Mouse (Mus musculus) limb, embryonic 15.5 days (tissue): Measurements from ENCODE around the gene Akr1b8. TPM values are rescaled to one million over a fixed set of nuclear protein-coding genes. Genes with fewer than 3 reads are reported as not detected.
A peak's percentile ranks its signal among the peaks of the same experiment; 100 is the strongest.

Experiments
- ATAC-seq: fragments of 200-750 bp; cut with Nextera tagmentation; 2 replicates; pipeline ENCODE4 v1.8.0; 2017; ENCODE audit warnings: low read depth, moderate TSS enrichment; ENCODE audit not compliant: insufficient number of reproducible peaks, low FRiP score, low TSS enrichment
- H3K27ac ChIP-seq: fragments of 300-500 bp; sonication (generic); 2 replicates; pipeline ENCODE4 v1.5.1; 2015; ENCODE audit warnings: moderate library complexity, mild to moderate bottlenecking, inconsistent platforms
- H3K27me3 ChIP-seq: fragments of 300-500 bp; sonication (generic); 2 replicates; pipeline ENCODE4 v1.6.1; 2015; ENCODE audit warnings: inconsistent platforms
- H3K36me3 ChIP-seq: fragments of 300-500 bp; sonication (generic); 2 replicates; pipeline ENCODE4 v1.6.1; 2015; ENCODE audit warnings: inconsistent platforms
- H3K4me1 ChIP-seq: fragments of 300-500 bp; sonication (generic); 2 replicates; pipeline ENCODE4 v1.6.1; 2015; ENCODE audit warnings: inconsistent platforms
- H3K4me2 ChIP-seq: fragments of 300-500 bp; sonication (generic); 2 replicates; pipeline ENCODE4 v1.6.1; 2015; ENCODE audit warnings: mild to moderate bottlenecking, inconsistent platforms
- H3K4me3 ChIP-seq: fragments of 300-500 bp; sonication (generic); 2 replicates; pipeline ENCODE4 v1.5.1; 2015; ENCODE audit warnings: mild to moderate bottlenecking, inconsistent platforms
- H3K9ac ChIP-seq: fragments of 300-500 bp; sonication (generic); 2 replicates; pipeline ENCODE4 v1.6.1; 2015; ENCODE audit warnings: inconsistent platforms
- H3K9me3 ChIP-seq: fragments of 300-500 bp; sonication (generic); 2 replicates; pipeline ENCODE4 v1.6.1; 2016; ENCODE audit warnings: inconsistent platforms
- WGBS: fragments of 180-500 bp; shearing (Covaris S2); methylation state at CpG from one replicate; pipeline ENCODE4 v1.1.7; 2015; 5-methylcytosine and 5-hydroxymethylcytosine counted together
- polyA plus RNA-seq: library from polyadenylated mRNA; unstranded; fragments of >200 nt; fragmentation: Nextera tagmentation; extraction: Ambion mirVana; gene quantifications from 2 replicates; pipeline ENCODE4 v1.2.1, GENCODE M21; 2015

Akr1b8 gene
- polyA plus RNA-seq = 5.7 and 6.7 TPM in 2 replicates

DNA sequence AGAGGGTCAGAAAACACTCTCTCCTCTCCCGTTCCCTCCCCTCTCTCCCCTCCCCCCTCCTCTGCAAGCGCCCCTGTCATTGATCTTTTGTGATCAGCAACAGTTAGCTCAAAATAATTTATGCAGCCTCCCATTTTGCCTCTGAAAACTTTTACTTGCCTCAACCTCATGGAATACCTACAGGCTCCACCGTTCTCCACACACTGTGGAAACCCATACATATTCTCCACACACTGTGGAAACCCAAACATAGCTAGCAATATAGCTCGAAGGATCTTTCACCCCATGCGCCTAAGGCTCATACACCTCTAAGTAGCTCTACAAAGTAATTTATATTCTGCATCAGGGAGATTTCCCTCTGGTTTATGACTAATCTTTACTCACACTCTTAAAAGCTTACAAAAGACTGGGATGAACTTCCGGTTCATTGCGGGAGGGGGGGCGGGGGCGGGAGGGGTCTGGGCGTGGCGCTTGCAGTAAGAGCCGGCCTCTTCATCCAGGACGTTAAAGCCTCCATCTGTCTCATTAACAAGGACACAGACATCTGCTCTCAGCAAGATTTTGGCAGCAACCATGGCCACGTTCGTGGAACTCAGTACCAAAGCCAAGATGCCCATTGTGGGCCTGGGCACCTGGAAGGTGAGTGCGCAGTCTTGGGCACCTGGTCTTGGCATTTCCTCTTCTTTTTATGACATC is at the start of gene Akr1b8:
Gene Akr1b8, plus strand, starts transcription at position 462 of the 696 bp plus-strand sequence.
- peak; percentile 21; the same call in 1 of the 2 replicates for ATAC-seq
- no peaks in the 10 kb centered on the region for H3K36me3 ChIP-seq
- WGBS = 11% methylated on average over 16 of the region's 16 CpGs

DNA sequence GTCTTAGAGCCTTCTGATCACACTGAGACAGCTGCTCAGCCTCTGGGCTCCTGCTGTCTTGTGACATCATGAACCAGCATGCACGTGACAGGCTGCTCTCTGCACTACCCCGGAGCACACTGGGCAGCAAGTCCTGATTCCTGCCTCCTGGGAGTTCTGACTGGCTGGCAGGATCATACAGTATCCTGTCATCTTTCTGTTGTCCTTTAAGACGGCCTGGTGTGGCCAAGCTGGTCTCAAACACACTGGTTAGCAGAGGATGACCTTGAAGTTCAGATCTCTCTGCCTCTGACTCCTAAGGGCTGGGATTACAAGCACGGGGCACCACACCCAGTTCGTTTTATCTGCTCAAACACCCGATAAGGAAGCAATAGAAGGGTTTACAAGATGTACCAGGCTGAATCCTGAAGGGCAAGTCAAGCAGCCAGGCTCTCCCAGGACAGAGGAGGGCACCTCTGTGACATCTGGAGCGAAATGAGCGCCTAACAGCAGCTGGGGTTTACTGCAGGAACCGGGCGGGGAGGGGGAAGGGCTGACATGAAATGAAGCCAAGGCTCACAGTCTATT is 49.2 kb upstream of the Akr1b8 start:
- 66% methylated on average over 10 of the region's 10 CpGs for WGBS
- H3K9me3 ChIP-seq = no peaks in the 10 kb centered on the region
- no peak overlapping the region for H3K9ac ChIP-seq
- H3K4me1 ChIP-seq = no peaks in the 10 kb centered on the region
- H3K4me3 ChIP-seq = no peak overlapping the region
- H3K4me2 ChIP-seq = no peak overlapping the region
- H3K27me3 ChIP-seq = no peaks in the 10 kb centered on the region
- no peak overlapping the region; the same call in 1 of the 2 replicates for H3K27ac ChIP-seq
- peaks cover 41% of the 10 kb centered on the region for H3K36me3 ChIP-seq
- peak; percentile 50; the same call in 1 of the 2 replicates for ATAC-seq

More for the DNA sequence above, at the start of gene Akr1b8:
- Histone ChIP-seq H3K4me1 (peaks cover 14% of the 10 kb centered on the region; the same call in 1 of the 2 replicates), H3K27me3 (no peaks in the 10 kb centered on the region), H3K27ac (peak within 1 kb of the TSS; percentile 81), H3K9me3 (no peaks in the 10 kb centered on the region), H3K4me2 (peak within 1 kb of the TSS; percentile 45), H3K4me3 (peak within 1 kb of the TSS; percentile 22), H3K9ac (no peak within 1 kb of the TSS)

DNA sequence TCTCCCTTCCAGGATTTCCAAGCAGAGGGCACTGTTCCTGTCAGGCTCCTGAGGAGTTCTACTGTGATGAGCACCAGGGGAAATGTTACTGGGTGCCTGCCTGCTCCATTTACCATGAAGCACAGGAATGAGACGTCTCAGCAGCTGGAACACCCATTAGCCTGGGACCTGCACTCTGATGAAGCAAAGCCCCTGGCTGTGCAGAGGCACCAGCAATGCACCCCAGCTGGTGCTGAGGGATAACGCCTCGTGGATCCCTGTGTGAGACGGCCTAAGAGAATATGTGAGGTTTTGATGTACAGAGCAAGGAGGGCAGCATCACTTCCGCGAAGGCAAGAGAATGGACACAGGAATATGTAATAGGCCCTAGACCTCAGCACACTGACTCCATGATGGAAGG is 47.1 kb upstream of the Akr1b8 start:
- no peak overlapping the region for H3K4me2 ChIP-seq
- 88% methylated on average over 6 of the region's 6 CpGs for WGBS
- no peak for ATAC-seq
- no peak overlapping the region for H3K9ac ChIP-seq
- H3K27ac ChIP-seq = no peak overlapping the region
- no peaks in the 10 kb centered on the region for H3K4me1 ChIP-seq
- no peak overlapping the region for H3K4me3 ChIP-seq
- peaks cover 58% of the 10 kb centered on the region for H3K36me3 ChIP-seq
- H3K9me3 ChIP-seq = no peaks in the 10 kb centered on the region
- H3K27me3 ChIP-seq = no peaks in the 10 kb centered on the region

DNA sequence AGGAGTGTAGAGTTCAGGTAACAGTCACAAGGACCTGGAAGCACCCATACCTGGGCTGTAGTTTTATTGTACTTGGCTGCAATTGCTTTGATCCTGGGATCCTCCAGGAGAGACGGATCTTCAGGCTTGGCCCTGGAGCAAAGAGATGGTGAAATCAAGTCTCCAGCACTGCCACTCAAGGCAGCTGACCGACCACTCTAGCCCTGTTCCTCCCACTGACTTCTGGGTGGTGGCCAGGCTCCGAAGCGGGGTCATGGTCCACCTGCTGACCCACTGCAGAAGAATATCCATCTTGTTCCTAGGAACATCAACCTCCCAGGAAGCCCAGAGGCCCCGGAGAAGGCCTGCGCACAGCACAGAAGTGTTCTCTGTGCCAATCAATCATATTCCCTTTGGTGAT is 44.4 kb upstream of the Akr1b8 start:
- Histone ChIP-seq H3K9me3 (no peaks in the 10 kb centered on the region), H3K4me2 (no peak overlapping the region), H3K27me3 (no peaks in the 10 kb centered on the region), H3K9ac (no peak overlapping the region), H3K4me3 (no peak overlapping the region), H3K4me1 (no peaks in the 10 kb centered on the region), H3K36me3 (peaks cover 56% of the 10 kb centered on the region), H3K27ac (no peak overlapping the region)
- WGBS = 90% methylated on average over 6 of the region's 6 CpGs
- ATAC-seq = no peak

DNA sequence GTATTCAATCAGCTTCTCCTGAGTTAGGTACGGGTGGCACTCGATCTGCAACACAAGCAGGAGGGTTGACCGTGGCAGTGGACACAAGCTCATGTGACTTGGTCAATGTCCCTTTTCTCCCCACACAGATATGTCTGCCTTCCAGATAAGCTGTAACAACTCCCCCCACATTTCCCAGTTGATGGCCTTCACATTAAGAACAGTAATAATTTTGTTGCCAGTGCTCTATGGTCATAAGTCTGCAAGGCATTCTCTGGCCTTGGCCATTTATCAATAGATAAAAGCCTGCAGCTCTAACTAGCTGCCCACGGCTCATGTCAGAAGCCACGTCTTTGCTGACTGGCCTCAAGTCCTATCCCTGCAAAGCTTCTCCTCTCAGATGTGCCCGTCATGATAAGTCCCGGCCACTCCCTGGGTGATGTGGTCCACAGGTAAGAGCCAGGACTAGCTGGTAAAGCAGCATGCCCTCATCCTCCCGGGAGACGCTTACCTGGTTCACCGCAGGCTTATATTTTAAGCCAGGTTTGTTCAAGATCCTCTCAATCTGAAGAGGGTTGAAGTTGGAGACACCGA is 43.8 kb upstream of the Akr1b8 start:
- Histone ChIP-seq H3K36me3 (peaks cover 51% of the 10 kb centered on the region), H3K4me1 (no peaks in the 10 kb centered on the region), H3K27ac (no peak overlapping the region), H3K4me3 (no peak overlapping the region), H3K9me3 (no peaks in the 10 kb centered on the region), H3K27me3 (no peaks in the 10 kb centered on the region), H3K4me2 (no peak overlapping the region), H3K9ac (no peak overlapping the region)
- WGBS = 90% methylated on average over 11 of the region's 11 CpGs
- ATAC-seq = no peak

DNA sequence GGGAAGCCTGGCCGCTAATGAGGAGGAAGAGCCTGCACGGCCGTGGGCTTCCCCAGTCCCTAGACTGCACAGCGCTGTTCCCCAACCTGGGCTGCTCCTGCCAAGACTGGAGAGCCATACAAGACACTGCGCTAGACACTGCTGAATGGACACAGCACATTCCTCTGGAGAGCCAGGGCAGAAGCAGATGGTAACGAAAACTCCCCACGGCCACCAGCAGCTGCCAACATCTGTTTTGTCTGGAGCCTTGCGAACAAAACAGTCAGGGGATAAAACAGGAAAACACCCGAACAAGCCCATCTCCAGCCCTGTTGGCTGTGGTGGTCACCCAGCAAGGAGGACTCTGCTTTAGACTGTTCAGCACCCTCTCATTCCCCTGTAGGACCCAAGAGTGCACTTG is 40.5 kb upstream of the Akr1b8 start:
- Histone ChIP-seq H3K9me3 (no peaks in the 10 kb centered on the region), H3K9ac (no peak overlapping the region), H3K4me2 (no peak overlapping the region), H3K4me1 (peaks cover 10% of the 10 kb centered on the region), H3K27ac (no peak overlapping the region), H3K4me3 (no peak overlapping the region), H3K36me3 (peaks cover 34% of the 10 kb centered on the region), H3K27me3 (no peaks in the 10 kb centered on the region)
- WGBS = 71% methylated on average over 9 of the region's 9 CpGs
- ATAC-seq = no peak

DNA sequence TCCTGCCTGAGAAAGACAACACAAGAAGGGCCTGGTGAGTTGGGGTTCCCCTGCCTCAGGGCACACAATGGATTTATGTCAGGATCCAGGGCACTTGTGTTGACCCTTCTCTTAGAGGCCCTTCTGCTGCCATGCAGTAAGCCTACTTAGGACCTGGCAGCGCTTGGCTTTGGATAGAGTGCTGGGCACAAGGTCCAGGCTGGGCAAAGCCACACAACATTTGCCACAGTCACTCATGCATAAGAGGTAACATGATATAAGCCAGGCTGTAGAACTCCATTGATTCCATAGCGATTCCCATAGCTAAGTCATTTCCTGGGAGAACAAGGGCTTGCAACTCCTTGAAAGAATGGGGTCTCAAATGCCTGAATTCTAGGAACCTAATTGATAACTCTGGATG is 40.0 kb upstream of the Akr1b8 start:
- Histone ChIP-seq H3K9ac (no peak overlapping the region), H3K36me3 (peaks cover 29% of the 10 kb centered on the region), H3K4me3 (no peak overlapping the region), H3K27ac (no peak overlapping the region), H3K4me1 (peaks cover 10% of the 10 kb centered on the region), H3K9me3 (no peaks in the 10 kb centered on the region), H3K4me2 (no peak overlapping the region), H3K27me3 (no peaks in the 10 kb centered on the region)
- ATAC-seq = no peak
- WGBS = 92% methylated on average over 2 of the region's 2 CpGs

DNA sequence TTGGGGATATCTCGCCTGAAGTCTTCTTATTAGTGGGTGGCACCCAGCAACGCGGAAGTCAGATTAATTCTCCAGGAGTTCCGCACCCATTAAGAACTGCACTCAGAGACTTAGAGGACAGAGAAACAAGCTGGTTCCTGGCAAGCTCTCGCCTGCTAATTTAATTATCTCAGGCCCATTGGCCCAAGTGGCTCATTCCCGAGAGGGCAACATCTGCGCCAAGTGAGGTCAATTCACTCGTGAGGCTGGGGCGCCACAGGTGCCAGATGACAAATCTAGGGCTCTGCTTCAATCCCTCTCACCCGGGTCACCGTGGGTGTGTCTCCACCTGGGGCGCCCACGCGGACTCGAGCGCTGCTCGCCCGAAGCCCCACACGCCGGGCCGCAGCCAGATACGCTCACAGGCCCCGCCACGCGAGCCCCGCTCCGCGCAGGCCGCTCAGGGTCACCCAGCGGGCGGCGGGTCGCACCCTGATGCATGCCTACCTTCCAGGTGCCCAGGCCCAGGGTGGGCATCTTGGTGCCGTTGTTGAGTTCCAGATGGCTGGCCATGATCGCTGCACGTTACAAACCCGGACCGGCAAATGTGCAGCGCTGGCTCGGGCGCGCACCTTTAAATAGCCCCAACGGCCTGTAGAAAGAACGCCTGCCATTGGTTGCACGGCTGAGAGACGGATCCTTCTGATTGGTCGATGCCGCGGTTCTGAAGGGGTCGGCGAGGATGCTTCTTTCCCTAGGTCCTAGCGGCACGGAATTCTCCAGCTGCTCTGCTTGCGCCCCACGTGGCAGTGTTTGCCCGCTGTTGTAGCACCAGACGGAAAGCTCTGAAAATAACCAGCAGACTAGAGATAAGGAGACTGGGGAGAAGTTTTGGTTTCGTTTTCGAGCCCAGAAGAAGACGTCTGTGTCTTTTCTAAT is 36.8 kb upstream of the Akr1b8 start, which contains the start of gene Akr1b3:
Gene Akr1b3, minus strand, starts transcription at position 625 of the 918 bp plus-strand sequence.
- no peaks in the 10 kb centered on the region for H3K9me3 ChIP-seq
- peak within 1 kb of the TSS; percentile 72 for H3K4me3 ChIP-seq
- peak within 1 kb of the TSS; percentile 43; the same call in 1 of the 2 replicates for H3K27ac ChIP-seq
- H3K9ac ChIP-seq = peak within 1 kb of the TSS; percentile 64
- H3K4me2 ChIP-seq = peak within 1 kb of the TSS; percentile 89
- no peaks in the 10 kb centered on the region for H3K27me3 ChIP-seq
- H3K36me3 ChIP-seq = peaks cover 4% of the 10 kb centered on the region; the same call in 1 of the 2 replicates
- WGBS = under 1% methylated on average over 60 of the region's 60 CpGs
- peak; percentile 96 for ATAC-seq
- H3K4me1 ChIP-seq = peaks cover 10% of the 10 kb centered on the region

DNA sequence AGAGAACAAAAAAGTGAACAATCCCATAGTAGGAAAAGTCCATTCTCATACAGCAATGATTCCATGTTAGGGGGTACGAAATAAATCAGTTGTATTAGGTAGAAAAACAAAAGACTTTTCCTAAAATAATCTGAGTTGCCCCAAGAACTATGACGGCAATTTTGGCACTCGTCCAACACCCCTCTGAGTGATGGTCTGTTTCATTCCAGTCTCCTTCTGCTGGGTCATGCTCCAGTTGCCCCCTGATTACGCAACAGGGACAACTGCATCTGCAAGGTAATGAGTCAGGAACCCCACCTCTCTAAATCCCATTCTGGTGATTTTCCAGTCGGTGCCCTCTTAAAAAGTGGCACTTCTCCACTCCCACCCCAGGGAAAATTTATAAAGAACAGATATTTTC is 35.7 kb upstream of the Akr1b8 start:
- ATAC-seq = no peak
- WGBS = 37% methylated on average over 5 of the region's 5 CpGs
- H3K4me3 ChIP-seq = peak overlapping the region; percentile 72; the same call in 1 of the 2 replicates
- peak overlapping the region; percentile 89; the same call in 1 of the 2 replicates for H3K4me2 ChIP-seq
- no peaks in the 10 kb centered on the region for H3K9me3 ChIP-seq
- no peaks in the 10 kb centered on the region for H3K36me3 ChIP-seq
- no peak overlapping the region for H3K9ac ChIP-seq
- H3K27me3 ChIP-seq = no peaks in the 10 kb centered on the region
- no peak overlapping the region for H3K27ac ChIP-seq
- peaks cover 10% of the 10 kb centered on the region for H3K4me1 ChIP-seq

DNA sequence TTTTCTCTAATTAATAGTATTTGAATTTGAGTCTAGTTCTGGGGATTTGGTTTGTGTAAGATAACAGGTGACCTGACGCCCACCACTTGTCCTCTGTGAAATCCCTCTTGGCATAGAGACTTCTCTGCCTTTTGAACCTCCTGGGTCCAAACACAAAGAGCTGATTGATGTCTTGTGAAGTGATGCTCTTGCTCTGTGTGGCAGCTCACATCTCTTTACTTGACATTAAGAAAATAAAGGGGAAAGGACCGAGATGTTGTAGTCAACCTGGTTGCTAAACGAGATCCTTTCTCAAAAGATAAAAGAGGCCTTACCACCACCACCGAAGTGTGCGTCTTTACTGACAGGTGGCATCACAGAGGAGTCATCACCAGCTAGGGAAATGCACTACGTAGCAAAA is 35.3 kb upstream of the Akr1b8 start:
- Histone ChIP-seq H3K4me2 (no peak overlapping the region), H3K9ac (no peak overlapping the region), H3K4me3 (no peak overlapping the region), H3K27me3 (no peaks in the 10 kb centered on the region), H3K36me3 (no peaks in the 10 kb centered on the region), H3K27ac (no peak overlapping the region), H3K4me1 (peaks cover 10% of the 10 kb centered on the region), H3K9me3 (no peaks in the 10 kb centered on the region)
- ATAC-seq = no peak
- 77% methylated on average over 6 of the region's 6 CpGs for WGBS

DNA sequence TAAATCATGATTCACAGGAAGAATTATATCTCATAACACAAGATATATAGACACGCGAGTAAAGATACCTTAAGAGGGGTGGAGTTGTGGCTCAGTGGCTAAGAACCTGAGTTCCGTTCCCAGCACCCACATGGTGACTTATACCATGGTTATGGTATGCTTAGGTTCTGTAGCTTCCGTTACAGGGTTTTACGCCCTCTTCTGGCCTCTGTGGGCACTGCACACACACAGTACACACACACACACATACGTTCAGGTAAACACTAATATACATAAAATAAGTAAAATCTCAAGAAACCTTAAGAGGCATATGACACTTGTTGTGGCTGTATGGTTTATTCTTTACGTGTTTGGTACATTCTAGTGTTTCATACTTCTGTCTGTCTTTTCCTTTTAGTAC is 31.8 kb upstream of the Akr1b8 start:
- Histone ChIP-seq H3K9me3 (no peaks in the 10 kb centered on the region), H3K4me3 (no peak overlapping the region), H3K27me3 (no peaks in the 10 kb centered on the region), H3K4me2 (no peak overlapping the region), H3K9ac (no peak overlapping the region), H3K27ac (no peak overlapping the region), H3K36me3 (no peaks in the 10 kb centered on the region), H3K4me1 (peaks cover 5% of the 10 kb centered on the region; the same call in 1 of the 2 replicates)
- no peak for ATAC-seq
- WGBS = 95% methylated on average over 7 of the region's 7 CpGs
